Mouse (Mus musculus) liver, adult 2 months (tissue): ENCODE measurements around the gene Itgb2.
A peak's percentile ranks its signal among the peaks of the same experiment; 100 is the strongest.

ENCODE experiments used
- CTCF ChIP-seq: fragments of 200-500 bp; IDR thresholded peaks from 2 replicates; pipeline ENCODE4 v1.5.1; 2011; ENCODE audit warnings: low read depth, low read length, control low read depth
- POLR2A ChIP-seq: fragments of 200-500 bp; IDR thresholded peaks from 2 replicates; pipeline ENCODE4 v1.6.1; 2011; ENCODE audit warnings: low read length, control low read depth; ENCODE audit not compliant: insufficient read depth; ENCODE audit errors: extremely low read depth

- TF ChIP-seq POLR2A (no peak), CTCF (peak; percentile 44)
These were observed 42.2 kb downstream of the Itgb2 start for GRCm38 (mm10) chr10:77572225-77572624.
